Mouse (Mus musculus) bone marrow, adult 2 months (tissue): ENCODE data around the gene Rab20.

ENCODE experiments used
- CTCF ChIP-seq: fragments of 200-500 bp; IDR thresholded peaks from 2 replicates; pipeline ENCODE4 v1.5.1; 2011; ENCODE audit warnings: low read length, control low read depth; ENCODE audit not compliant: control insufficient read depth, insufficient read depth
- POLR2A ChIP-seq: fragments of 200-500 bp; IDR thresholded peaks from 2 replicates; pipeline ENCODE4 v1.6.1; 2011; ENCODE audit warnings: low read depth, mild to moderate bottlenecking, control low read depth, low read length, borderline replicate concordance; ENCODE audit not compliant: control insufficient read depth

DNA sequence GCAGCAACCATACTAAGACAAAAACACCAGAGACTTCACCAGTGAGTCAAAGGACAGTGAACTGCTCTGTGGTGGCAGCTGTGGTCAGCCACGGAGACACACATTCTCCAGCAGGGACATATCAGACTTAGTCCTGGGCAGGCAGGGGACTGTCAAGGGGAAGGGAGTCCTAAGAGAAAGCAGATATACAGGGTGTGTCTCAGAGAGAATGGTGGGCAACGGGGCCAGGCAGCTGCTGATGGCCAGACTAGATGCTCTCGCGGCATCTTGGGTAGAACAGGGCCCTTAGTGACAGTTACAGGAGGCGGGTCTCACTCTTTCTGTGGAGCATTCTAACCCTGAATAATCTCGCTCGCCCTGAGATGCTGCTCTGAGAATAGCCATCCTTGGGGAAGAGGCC lies 34.3 kb downstream of the Rab20 start:
- TF ChIP-seq POLR2A = no peak
- no peak for TF ChIP-seq CTCF
